Mouse (Mus musculus) embryonic facial prominence, embryonic 13.5 days (tissue): ENCODE measurements around the gene Gpc5. TPM values are rescaled to one million over a fixed set of nuclear protein-coding genes. Genes with fewer than 3 reads are reported as not detected.
A peak's percentile ranks its signal among the peaks of the same experiment; 100 is the strongest.
"Not testable (repeated sequence)": the region's sequence is repeated elsewhere in the genome, so short reads cannot be mapped to it uniquely, and the experiment has no call there.

Experiments used
- ATAC-seq: fragments of 200-750 bp; cut with Nextera tagmentation; 2 replicates; pipeline ENCODE4 v1.8.0; 2017; ENCODE audit warnings: low read depth; ENCODE audit not compliant: insufficient number of reproducible peaks, insufficient read depth, low FRiP score, low TSS enrichment
- H3K27ac ChIP-seq: fragments of 300-500 bp; sonication (generic); 2 replicates; pipeline ENCODE4 v1.5.1; 2015; ENCODE audit warnings: moderate library complexity, mild to moderate bottlenecking, inconsistent platforms
- H3K27me3 ChIP-seq: fragments of 300-500 bp; sonication (generic); 2 replicates; pipeline ENCODE4 v1.6.1; 2015; ENCODE audit warnings: mild to moderate bottlenecking, inconsistent platforms
- H3K36me3 ChIP-seq: fragments of 300-500 bp; sonication (generic); 2 replicates; pipeline ENCODE4 v1.6.1; 2015; ENCODE audit warnings: mild to moderate bottlenecking, inconsistent platforms
- H3K4me1 ChIP-seq: fragments of 300-500 bp; sonication (generic); 2 replicates; pipeline ENCODE4 v1.6.1; 2015; ENCODE audit warnings: inconsistent platforms
- H3K4me2 ChIP-seq: fragments of 300-500 bp; sonication (generic); 2 replicates; pipeline ENCODE4 v1.6.1; 2015; ENCODE audit warnings: moderate library complexity, mild to moderate bottlenecking, inconsistent platforms
- H3K4me3 ChIP-seq: fragments of 300-500 bp; sonication (generic); 2 replicates; pipeline ENCODE4 v1.5.1; 2015; ENCODE audit warnings: mild to moderate bottlenecking, inconsistent platforms
- H3K9ac ChIP-seq: fragments of 300-500 bp; sonication (generic); 2 replicates; pipeline ENCODE4 v1.6.1; 2015; ENCODE audit warnings: mild to moderate bottlenecking, inconsistent platforms
- H3K9me3 ChIP-seq: fragments of 300-500 bp; sonication (generic); 2 replicates; pipeline ENCODE4 v1.6.1; 2016; ENCODE audit warnings: inconsistent platforms
- WGBS: fragments of 180-500 bp; shearing (Covaris S2); methylation state at CpG from one replicate; pipeline ENCODE4 v1.1.7; 2015; ENCODE audit warnings: mixed read lengths; 5-methylcytosine and 5-hydroxymethylcytosine counted together
- polyA plus RNA-seq: library from polyadenylated mRNA; unstranded; fragments of >200 nt; fragmentation: Nextera tagmentation; extraction: Ambion mirVana; gene quantifications from 2 replicates; pipeline ENCODE4 v1.2.1, GENCODE M21; 2015

The Gpc5 gene
- polyA plus RNA-seq, 1 experiment from 2014 or later, result 1.5 TPM

GRCm38 (mm10) chr14:115057524-115057923, 34.5 kb upstream of the Gpc5 start:
- H3K4me3 ChIP-seq, result no peak overlapping the region
- H3K4me1 ChIP-seq, result no peaks in the 10 kb centered on the region
- H3K27ac ChIP-seq, result no peak overlapping the region
- no peak overlapping the region for H3K4me2 ChIP-seq
- no peak overlapping the region for H3K9ac ChIP-seq
- no peak for ATAC-seq
- H3K9me3 ChIP-seq, result no peaks in the 10 kb centered on the region
- no peaks in the 10 kb centered on the region for H3K27me3 ChIP-seq
- no peaks in the 10 kb centered on the region for H3K36me3 ChIP-seq
- 87% methylated on average over 4 of the region's 4 CpGs for WGBS

DNA sequence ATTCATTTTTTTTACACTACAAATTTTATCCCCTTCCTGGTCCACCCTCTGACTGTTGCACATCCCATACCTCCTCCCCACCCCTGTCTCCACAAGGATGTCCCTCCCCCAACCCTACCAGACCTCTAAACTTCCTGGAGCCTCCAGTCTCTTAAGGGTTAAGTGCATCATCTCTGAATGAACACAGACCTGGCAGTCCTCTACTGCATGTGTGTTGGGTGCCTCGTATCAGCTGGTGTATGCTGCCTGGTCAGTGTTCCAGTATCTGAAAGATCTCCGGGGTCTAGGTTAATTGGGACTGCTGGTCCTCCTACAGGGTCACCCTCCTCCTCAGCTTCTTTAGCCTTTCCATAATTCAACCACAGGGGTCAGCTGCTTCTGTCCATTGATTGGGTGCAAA, 25.9 kb upstream of the Gpc5 start:
- not testable (repeated sequence) for H3K27ac ChIP-seq, ATAC-seq

DNA sequence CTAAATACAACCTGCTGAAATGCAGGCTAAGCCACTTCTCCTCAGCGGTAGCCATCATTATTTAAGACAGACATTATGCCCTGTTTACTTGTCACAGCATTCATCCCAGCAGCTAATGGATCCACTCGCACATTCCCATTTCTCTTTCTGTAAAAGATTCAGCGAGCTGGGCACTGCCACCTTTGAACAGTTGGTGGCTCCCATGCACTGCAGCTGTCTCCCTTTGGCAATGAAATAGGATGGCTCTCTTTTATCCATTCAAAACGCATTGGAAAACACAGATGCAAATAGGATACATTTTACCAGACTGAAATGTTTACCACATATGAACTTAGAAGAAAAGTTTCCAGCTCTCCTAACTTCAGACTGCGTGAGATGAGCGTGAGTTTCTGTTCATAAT, 21.5 kb upstream of the Gpc5 start:
- no peak for ATAC-seq
- Histone ChIP-seq H3K9me3 (no peaks in the 10 kb centered on the region), H3K9ac (no peak overlapping the region), H3K4me2 (peak overlapping the region; percentile 37), H3K27me3 (no peaks in the 10 kb centered on the region), H3K27ac (no peak overlapping the region), H3K4me3 (no peak overlapping the region), H3K4me1 (peaks cover 6% of the 10 kb centered on the region; the same call in 1 of the 2 replicates), H3K36me3 (no peaks in the 10 kb centered on the region)
- WGBS, result 23% methylated on average over 6 of the region's 6 CpGs

More for the DNA sequence above, 25.9 kb upstream of the Gpc5 start:
- not testable (repeated sequence) for H3K36me3 ChIP-seq, H3K4me1 ChIP-seq, H3K9ac ChIP-seq, H3K9me3 ChIP-seq, H3K27me3 ChIP-seq, H3K4me2 ChIP-seq, H3K4me3 ChIP-seq
- WGBS, result 75% methylated on average over 2 of the region's 2 CpGs

- 56% methylated on average over 9 of the region's 9 CpGs for WGBS
- no peak overlapping the region for H3K4me3 ChIP-seq
- H3K4me1 ChIP-seq, result no peaks in the 10 kb centered on the region
Measured at GRCm38 (mm10) chr14:115077340-115077739, 14.7 kb upstream of the Gpc5 start.

GRCm38 (mm10) chr14:115078064-115078463, 14.0 kb upstream of the Gpc5 start:
- Histone ChIP-seq H3K36me3 (no peaks in the 10 kb centered on the region), H3K4me1 (no peaks in the 10 kb centered on the region), H3K4me2 (no peak overlapping the region), H3K27ac (no peak overlapping the region), H3K27me3 (no peaks in the 10 kb centered on the region), H3K9me3 (no peaks in the 10 kb centered on the region), H3K4me3 (no peak overlapping the region), H3K9ac (no peak overlapping the region)
- WGBS, result 76% methylated on average over 7 of the region's 7 CpGs
- no peak for ATAC-seq

More at GRCm38 (mm10) chr14:115077340-115077739, 14.7 kb upstream of the Gpc5 start:
- no peak overlapping the region for H3K4me2 ChIP-seq
- H3K27ac ChIP-seq, result no peak overlapping the region
- no peaks in the 10 kb centered on the region for H3K36me3 ChIP-seq
- H3K27me3 ChIP-seq, result no peaks in the 10 kb centered on the region
- no peak overlapping the region for H3K9ac ChIP-seq
- H3K9me3 ChIP-seq, result no peaks in the 10 kb centered on the region
- ATAC-seq, result no peak

DNA sequence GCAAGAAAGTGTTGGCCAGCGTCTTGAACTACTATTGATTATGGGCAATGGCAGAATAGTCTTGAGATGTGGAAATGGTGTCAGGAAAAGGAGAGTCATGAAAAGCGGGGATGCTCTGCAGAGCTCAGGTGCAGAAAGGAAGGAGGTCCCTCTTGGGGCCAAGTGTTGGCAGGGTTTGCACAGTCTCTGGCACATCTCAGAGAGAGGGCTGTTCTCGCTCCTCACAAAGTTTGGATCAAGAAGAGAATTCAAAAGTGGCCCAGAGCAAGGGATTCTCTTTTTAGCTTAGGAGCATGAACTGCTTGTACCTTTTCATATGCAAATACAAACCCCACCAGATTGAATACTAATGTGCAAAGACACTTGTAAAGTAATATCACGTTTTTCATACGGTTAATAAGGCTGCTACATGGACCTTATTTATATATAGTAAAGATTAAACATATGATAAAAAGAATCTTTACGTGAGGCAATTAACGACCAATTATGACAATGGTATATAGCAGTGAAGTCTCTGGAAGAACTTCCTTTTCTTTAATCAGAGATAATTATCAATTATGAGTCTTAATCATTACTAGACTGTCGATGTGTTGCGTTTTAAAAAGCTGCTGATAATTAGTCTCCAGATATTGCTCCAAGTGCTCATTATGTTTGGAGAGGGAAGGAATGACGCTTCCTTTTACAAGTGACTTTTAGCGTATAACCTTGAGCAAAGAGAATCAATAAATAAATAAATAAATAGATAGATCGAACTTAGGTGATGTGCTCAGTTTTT, 10.1 kb upstream of the Gpc5 start:
- Histone ChIP-seq H3K9me3 (no peaks in the 10 kb centered on the region), H3K27ac (no peak overlapping the region), H3K4me1 (no peaks in the 10 kb centered on the region), H3K36me3 (no peaks in the 10 kb centered on the region), H3K9ac (no peak overlapping the region), H3K4me3 (no peak overlapping the region), H3K27me3 (no peaks in the 10 kb centered on the region), H3K4me2 (no peak overlapping the region)
- no peak for ATAC-seq
- 77% methylated on average over 12 of the region's 12 CpGs for WGBS

- Histone ChIP-seq H3K4me3 (no peak overlapping the region), H3K4me2 (no peak overlapping the region), H3K27ac (no peak overlapping the region), H3K4me1 (peaks cover 5% of the 10 kb centered on the region; the same call in 1 of the 2 replicates), H3K27me3 (peaks cover 44% of the 10 kb centered on the region), H3K9ac (no peak overlapping the region), H3K36me3 (no peaks in the 10 kb centered on the region), H3K9me3 (no peaks in the 10 kb centered on the region)
- no peak for ATAC-seq
- 86% methylated on average over 4 of the region's 4 CpGs for WGBS
Measured at GRCm38 (mm10) chr14:115090516-115090915, 1.5 kb upstream of the Gpc5 start.

GRCm38 (mm10) chr14:115092510-115092909, 495 bp downstream of the Gpc5 start:
- peak overlapping the region; percentile 98 for H3K4me2 ChIP-seq
- peaks cover 44% of the 10 kb centered on the region for H3K27me3 ChIP-seq
- ATAC-seq, result peak; percentile 59
- peak overlapping the region; percentile 67 for H3K9ac ChIP-seq
- no peak overlapping the region for H3K27ac ChIP-seq
- H3K4me3 ChIP-seq, result peak overlapping the region; percentile 65
- no peaks in the 10 kb centered on the region for H3K9me3 ChIP-seq
- no peaks in the 10 kb centered on the region for H3K36me3 ChIP-seq
- 2% methylated on average over 33 of the region's 33 CpGs for WGBS
- H3K4me1 ChIP-seq, result peaks cover 5% of the 10 kb centered on the region; the same call in 1 of the 2 replicates

- Histone ChIP-seq H3K27me3 (peaks cover 44% of the 10 kb centered on the region), H3K27ac (no peak overlapping the region), H3K9ac (peak overlapping the region; percentile 67), H3K9me3 (no peaks in the 10 kb centered on the region), H3K36me3 (no peaks in the 10 kb centered on the region), H3K4me2 (peak overlapping the region; percentile 98), H3K4me1 (peaks cover 5% of the 10 kb centered on the region; the same call in 1 of the 2 replicates), H3K4me3 (peak overlapping the region; percentile 65)
- 28% methylated on average over 6 of the region's 6 CpGs for WGBS
- no peak for ATAC-seq
Measured at GRCm38 (mm10) chr14:115092952-115093351, 937 bp downstream of the Gpc5 start.

- no peaks in the 10 kb centered on the region for H3K36me3 ChIP-seq
- ATAC-seq, result no peak
- WGBS, result 75% methylated on average over 9 of the region's 9 CpGs
- no peak overlapping the region for H3K27ac ChIP-seq
- H3K4me2 ChIP-seq, result no peak overlapping the region
- no peak overlapping the region for H3K4me3 ChIP-seq
- H3K9ac ChIP-seq, result no peak overlapping the region
- H3K9me3 ChIP-seq, result no peaks in the 10 kb centered on the region
- no peaks in the 10 kb centered on the region for H3K27me3 ChIP-seq
- no peaks in the 10 kb centered on the region for H3K4me1 ChIP-seq
Measured at GRCm38 (mm10) chr14:115100617-115101299, 8.7 kb downstream of the Gpc5 start.

DNA sequence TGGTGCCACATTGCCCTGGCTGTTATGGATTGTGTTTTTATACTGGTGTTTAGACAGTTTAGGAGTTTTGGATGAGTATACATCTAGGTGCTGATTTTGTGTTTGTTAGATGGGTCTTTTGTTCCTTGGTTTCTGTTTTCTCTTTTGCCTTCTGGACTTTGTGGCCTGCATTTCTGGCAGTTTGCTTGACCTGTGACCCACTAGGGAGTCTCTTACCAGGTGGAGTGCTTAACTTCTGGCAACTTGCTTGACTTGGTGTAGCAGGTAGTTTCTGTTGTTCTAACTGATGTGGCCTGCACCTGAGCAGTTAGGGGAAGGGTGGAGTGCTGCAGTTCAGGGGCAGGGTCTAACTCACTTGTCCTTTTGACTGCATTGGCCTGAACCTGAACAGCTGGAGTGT, 14.3 kb downstream of the Gpc5 start:
- Histone ChIP-seq H3K27ac (no peak overlapping the region), H3K36me3 (no peaks in the 10 kb centered on the region), H3K9ac (no peak overlapping the region), H3K4me3 (no peak overlapping the region), H3K4me1 (no peaks in the 10 kb centered on the region), H3K4me2 (no peak overlapping the region), H3K27me3 (no peaks in the 10 kb centered on the region), H3K9me3 (no peaks in the 10 kb centered on the region)
- no peak for ATAC-seq

- Histone ChIP-seq H3K9ac (no peak overlapping the region), H3K36me3 (no peaks in the 10 kb centered on the region), H3K4me2 (no peak overlapping the region), H3K27me3 (no peaks in the 10 kb centered on the region), H3K4me3 (no peak overlapping the region), H3K27ac (no peak overlapping the region), H3K9me3 (no peaks in the 10 kb centered on the region), H3K4me1 (no peaks in the 10 kb centered on the region)
- ATAC-seq, result no peak
- WGBS, result 52% methylated on average over 2 of the region's 2 CpGs
Measured at GRCm38 (mm10) chr14:115107467-115107866, 15.5 kb downstream of the Gpc5 start.
